Mouse (Mus musculus) neural tube, embryonic 15.5 days (tissue): ENCODE measurements around the gene Pcsk2. TPM values are rescaled to one million over a fixed set of nuclear protein-coding genes. Genes with fewer than 3 reads are reported as not detected.

ENCODE experiments used
- ATAC-seq: fragments of 200-750 bp; cut with Nextera tagmentation; 2 replicates; pipeline ENCODE4 v1.8.0; 2017; ENCODE audit warnings: mild to moderate bottlenecking, moderate TSS enrichment, moderate library complexity; ENCODE audit not compliant: low FRiP score
- H3K27ac ChIP-seq: fragments of 300-500 bp; sonication (generic); replicated peaks from 2 replicates; pipeline ENCODE4 v1.5.1; 2015; ENCODE audit warnings: mild to moderate bottlenecking, inconsistent platforms
- H3K27me3 ChIP-seq: fragments of 300-500 bp; sonication (generic); replicated peaks from 2 replicates; pipeline ENCODE4 v1.6.1; 2015; ENCODE audit warnings: inconsistent platforms
- H3K36me3 ChIP-seq: fragments of 300-500 bp; sonication (generic); 2 replicates; pipeline ENCODE4 v1.6.1; 2015; ENCODE audit warnings: inconsistent platforms
- H3K4me1 ChIP-seq: fragments of 300-500 bp; sonication (generic); 2 replicates; pipeline ENCODE4 v1.6.1; 2015; ENCODE audit warnings: inconsistent platforms
- H3K4me2 ChIP-seq: fragments of 300-500 bp; sonication (generic); 2 replicates; pipeline ENCODE4 v1.6.1; 2015; ENCODE audit warnings: inconsistent platforms, mild to moderate bottlenecking, moderate library complexity
- H3K4me3 ChIP-seq: fragments of 300-500 bp; sonication (generic); replicated peaks from 2 replicates; pipeline ENCODE4 v1.5.1; 2015; ENCODE audit warnings: mild to moderate bottlenecking, inconsistent platforms
- H3K9ac ChIP-seq: fragments of 300-500 bp; sonication (generic); replicated peaks from 2 replicates; pipeline ENCODE4 v1.6.1; 2015; ENCODE audit warnings: mild to moderate bottlenecking, inconsistent platforms
- H3K9me3 ChIP-seq: fragments of 300-500 bp; sonication (generic); replicated peaks from 2 replicates; pipeline ENCODE4 v1.6.1; 2016; ENCODE audit warnings: inconsistent platforms
- WGBS: fragments of 180-500 bp; shearing (Covaris S2); methylation state at CpG from one replicate; pipeline ENCODE4 v1.1.7; 2015; ENCODE audit warnings: mixed read lengths; 5-methylcytosine and 5-hydroxymethylcytosine counted together
- polyA plus RNA-seq: library from polyadenylated mRNA; unstranded; fragments of >200 nt; fragmentation: Nextera tagmentation; extraction: Ambion mirVana; gene quantifications from 2 replicates; pipeline ENCODE4 v1.2.1, GENCODE M21; 2015

Pcsk2 gene
- polyA plus RNA-seq, 1 experiment from 2014 or later = 28.2 TPM

DNA sequence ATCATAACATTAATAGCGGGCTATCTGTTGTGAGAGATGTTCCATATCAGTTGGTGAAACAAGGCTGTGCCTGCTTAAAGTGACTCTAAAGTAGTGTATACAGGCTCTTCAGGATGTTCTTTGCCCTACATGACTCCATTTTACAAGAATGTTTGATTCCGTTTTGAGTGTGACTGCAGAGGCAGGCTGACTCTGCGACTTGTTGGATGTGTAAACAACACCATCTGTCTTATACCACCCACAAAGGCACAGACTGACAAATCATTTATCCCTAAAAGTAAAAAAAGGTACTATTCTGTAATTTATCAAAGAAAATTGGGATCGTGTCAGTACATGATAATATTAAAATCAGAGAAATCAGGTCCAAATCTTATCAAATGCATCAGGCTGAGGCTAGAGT is 108.7 kb downstream of the Pcsk2 start:
- Histone ChIP-seq H3K4me3 (no peak overlapping the region), H3K4me2 (no peak overlapping the region), H3K9ac (no peak overlapping the region), H3K4me1 (peaks cover 3% of the 10 kb centered on the region; the same call in 1 of the 2 replicates), H3K9me3 (no peaks in the 10 kb centered on the region), H3K27ac (no peak overlapping the region), H3K36me3 (no peaks in the 10 kb centered on the region), H3K27me3 (no peaks in the 10 kb centered on the region)
- ATAC-seq = no peak
- 88% methylated on average over 4 of the region's 4 CpGs for WGBS

DNA sequence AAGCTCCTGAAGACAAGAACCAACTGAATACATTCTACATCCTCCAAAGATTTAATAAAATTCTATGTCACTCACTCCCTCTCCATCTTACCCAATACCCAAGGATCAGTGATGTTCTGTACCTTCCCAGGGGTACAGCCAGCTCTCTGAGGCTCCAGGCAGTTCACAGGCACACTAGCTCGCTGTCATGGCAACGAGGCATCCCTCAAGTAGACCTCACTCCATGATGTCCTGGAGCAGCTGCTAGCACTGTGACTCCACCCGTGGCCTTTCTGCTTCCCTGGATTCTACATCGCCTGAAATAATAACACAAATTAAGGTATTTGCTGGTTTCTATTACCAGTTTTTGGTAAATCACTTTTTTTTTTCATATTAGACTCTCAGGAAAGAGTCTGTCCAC is 111.0 kb downstream of the Pcsk2 start:
- H3K4me1 ChIP-seq = peaks cover 3% of the 10 kb centered on the region; the same call in 1 of the 2 replicates
- no peak overlapping the region for H3K4me2 ChIP-seq
- no peaks in the 10 kb centered on the region for H3K9me3 ChIP-seq
- ATAC-seq = no peak
- H3K4me3 ChIP-seq = no peak overlapping the region
- H3K9ac ChIP-seq = no peak overlapping the region
- no peak overlapping the region for H3K27ac ChIP-seq
- WGBS = 33% methylated on average over 4 of the region's 4 CpGs
- H3K36me3 ChIP-seq = no peaks in the 10 kb centered on the region
- no peaks in the 10 kb centered on the region for H3K27me3 ChIP-seq

GRCm38 (mm10) chr2:143666785-143667184 is 120.8 kb downstream of the Pcsk2 start:
- H3K9me3 ChIP-seq = no peaks in the 10 kb centered on the region

DNA sequence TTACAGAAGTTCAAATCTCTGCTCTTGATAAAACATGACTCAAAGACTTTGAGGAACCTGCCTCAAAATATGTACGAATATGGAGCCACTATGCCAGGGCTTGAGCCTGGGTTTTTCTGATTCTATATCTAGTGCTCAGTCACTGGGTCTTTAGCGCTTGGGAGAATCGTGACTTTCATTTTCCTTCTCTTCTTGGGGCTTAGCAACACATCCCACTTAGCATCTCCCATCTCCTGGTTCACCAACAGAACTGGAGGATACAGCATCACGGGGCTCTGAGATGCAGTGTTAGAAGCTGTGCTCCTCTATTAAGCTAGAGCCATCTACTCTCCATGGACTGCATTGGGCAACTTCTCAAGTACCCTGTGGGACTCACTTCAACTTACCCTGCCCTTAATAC is 131.9 kb downstream of the Pcsk2 start:
- Histone ChIP-seq H3K4me2 (no peak overlapping the region), H3K27ac (no peak overlapping the region), H3K9me3 (no peaks in the 10 kb centered on the region), H3K4me1 (0 out of 2 replicates have a peak, but pooled peaks cover 3% of the 10 kb centered on the region), H3K27me3 (no peaks in the 10 kb centered on the region), H3K9ac (no peak overlapping the region), H3K4me3 (no peak overlapping the region), H3K36me3 (no peaks in the 10 kb centered on the region)
- ATAC-seq = no peak
- 93% methylated on average over 4 of the region's 4 CpGs for WGBS

More at GRCm38 (mm10) chr2:143666785-143667184, 120.8 kb downstream of the Pcsk2 start:
- WGBS = 86% methylated on average over 5 of the region's 5 CpGs
- H3K4me1 ChIP-seq = no peaks in the 10 kb centered on the region
- H3K36me3 ChIP-seq = no peaks in the 10 kb centered on the region
- no peak overlapping the region for H3K4me3 ChIP-seq
- ATAC-seq = no peak
- H3K4me2 ChIP-seq = no peak overlapping the region
- H3K9ac ChIP-seq = no peak overlapping the region
- H3K27ac ChIP-seq = no peak overlapping the region
- H3K27me3 ChIP-seq = no peaks in the 10 kb centered on the region

GRCm38 (mm10) chr2:143679513-143679912 is 133.6 kb downstream of the Pcsk2 start:
- H3K4me2 ChIP-seq = no peak overlapping the region
- WGBS = 19% methylated on average over 2 of the region's 2 CpGs
- H3K4me3 ChIP-seq = no peak overlapping the region
- H3K9me3 ChIP-seq = no peaks in the 10 kb centered on the region
- no peak overlapping the region for H3K27ac ChIP-seq
- no peaks in the 10 kb centered on the region for H3K27me3 ChIP-seq
- H3K36me3 ChIP-seq = no peaks in the 10 kb centered on the region
- ATAC-seq = no peak
- H3K4me1 ChIP-seq = 0 out of 2 replicates have a peak, but pooled peaks cover 3% of the 10 kb centered on the region
- H3K9ac ChIP-seq = no peak overlapping the region

- Histone ChIP-seq H3K27me3 (no peaks in the 10 kb centered on the region), H3K27ac (no peak overlapping the region), H3K4me3 (no peak overlapping the region), H3K9ac (no peak overlapping the region), H3K9me3 (no peaks in the 10 kb centered on the region), H3K4me1 (0 out of 2 replicates have a peak, but pooled peaks cover 3% of the 10 kb centered on the region), H3K36me3 (no peaks in the 10 kb centered on the region), H3K4me2 (no peak overlapping the region)
- ATAC-seq = peak; percentile 36; the same call in 1 of the 2 replicates
- 63% methylated on average over 8 of the region's 8 CpGs for WGBS
Measured at GRCm38 (mm10) chr2:143681873-143682555, 136.1 kb downstream of the Pcsk2 start.

- Histone ChIP-seq H3K4me3 (no peak overlapping the region), H3K36me3 (no peaks in the 10 kb centered on the region), H3K4me2 (no peak overlapping the region), H3K9ac (no peak overlapping the region), H3K4me1 (0 out of 2 replicates have a peak, but pooled peaks cover 3% of the 10 kb centered on the region), H3K27ac (no peak overlapping the region), H3K9me3 (no peaks in the 10 kb centered on the region), H3K27me3 (no peaks in the 10 kb centered on the region)
- 97% methylated on average over 2 of the region's 2 CpGs for WGBS
- ATAC-seq = no peak
Measured at GRCm38 (mm10) chr2:143683513-143683912, 137.6 kb downstream of the Pcsk2 start.

- Histone ChIP-seq H3K4me2 (no peak overlapping the region), H3K27ac (no peak overlapping the region), H3K36me3 (peaks cover 8% of the 10 kb centered on the region), H3K4me1 (no peaks in the 10 kb centered on the region; the same call in 1 of the 2 replicates), H3K9me3 (0 out of 2 replicates have a peak, but pooled peaks cover 3% of the 10 kb centered on the region), H3K9ac (no peak overlapping the region), H3K27me3 (no peaks in the 10 kb centered on the region), H3K4me3 (no peak overlapping the region)
- 53% methylated on average over 3 of the region's 3 CpGs for WGBS
- no peak for ATAC-seq
Measured at GRCm38 (mm10) chr2:143691244-143691643, 145.3 kb downstream of the Pcsk2 start.

- Histone ChIP-seq H3K4me3 (no peak overlapping the region), H3K4me1 (no peaks in the 10 kb centered on the region; the same call in 1 of the 2 replicates), H3K36me3 (peaks cover 8% of the 10 kb centered on the region), H3K27ac (peak overlapping the region; percentile 66), H3K9ac (no peak overlapping the region), H3K27me3 (no peaks in the 10 kb centered on the region), H3K4me2 (peak overlapping the region; percentile 28), H3K9me3 (0 out of 2 replicates have a peak, but pooled peaks cover 3% of the 10 kb centered on the region)
- ATAC-seq = peak; percentile 74
- 48% methylated on average over 14 of the region's 14 CpGs for WGBS
Measured at GRCm38 (mm10) chr2:143696026-143696557, 150.1 kb downstream of the Pcsk2 start.

- WGBS = 88% methylated on average over 7 of the region's 7 CpGs
Measured at GRCm38 (mm10) chr2:143696704-143697103, 150.7 kb downstream of the Pcsk2 start.

GRCm38 (mm10) chr2:143701141-143701540 is 155.2 kb downstream of the Pcsk2 start:
- no peak overlapping the region for H3K4me3 ChIP-seq
- no peaks in the 10 kb centered on the region for H3K27me3 ChIP-seq
- no peaks in the 10 kb centered on the region for H3K36me3 ChIP-seq
- H3K27ac ChIP-seq = no peak overlapping the region
- H3K9ac ChIP-seq = no peak overlapping the region
- WGBS = 75% methylated on average over 5 of the region's 5 CpGs
- no peak overlapping the region for H3K4me2 ChIP-seq
- no peaks in the 10 kb centered on the region; the same call in 1 of the 2 replicates for H3K4me1 ChIP-seq
- H3K9me3 ChIP-seq = no peaks in the 10 kb centered on the region
- no peak for ATAC-seq

More at GRCm38 (mm10) chr2:143696704-143697103, 150.7 kb downstream of the Pcsk2 start:
- Histone ChIP-seq H3K9me3 (0 out of 2 replicates have a peak, but pooled peaks cover 3% of the 10 kb centered on the region), H3K4me1 (no peaks in the 10 kb centered on the region; the same call in 1 of the 2 replicates), H3K4me2 (no peak overlapping the region), H3K27ac (peak overlapping the region; percentile 66), H3K27me3 (no peaks in the 10 kb centered on the region), H3K9ac (no peak overlapping the region), H3K36me3 (peaks cover 8% of the 10 kb centered on the region), H3K4me3 (no peak overlapping the region)
- ATAC-seq = 0 out of 2 replicates have a peak, but pooled peaks have one; percentile 16

GRCm38 (mm10) chr2:143702931-143703344 is 157.0 kb downstream of the Pcsk2 start:
- Histone ChIP-seq H3K9ac (no peak overlapping the region), H3K27me3 (no peaks in the 10 kb centered on the region), H3K4me2 (no peak overlapping the region), H3K4me1 (no peaks in the 10 kb centered on the region), H3K4me3 (no peak overlapping the region), H3K9me3 (no peaks in the 10 kb centered on the region), H3K36me3 (no peaks in the 10 kb centered on the region), H3K27ac (no peak overlapping the region)
- WGBS = 37% methylated on average over 3 of the region's 3 CpGs
- no peak for ATAC-seq
